Mouse (Mus musculus) brain, embryonic 14.5 days (tissue): ENCODE data around the gene Tnik.

Experiments used
- CTCF ChIP-seq: fragments of 200-500 bp; IDR thresholded peaks from 2 replicates; pipeline ENCODE4 v1.5.1; 2012; ENCODE audit warnings: inconsistent platforms, mild to moderate bottlenecking, moderate library complexity, borderline replicate concordance; ENCODE audit not compliant: insufficient read depth, insufficient read length; ENCODE audit errors: extremely low read depth
- POLR2A ChIP-seq: fragments of 200-500 bp; IDR thresholded peaks from 2 replicates; pipeline ENCODE4 v1.6.1; 2012; ENCODE audit warnings: mild to moderate bottlenecking, inconsistent platforms, borderline replicate concordance; ENCODE audit not compliant: poor library complexity, insufficient read depth, insufficient read length, severe bottlenecking; ENCODE audit errors: extremely low read depth

- TF ChIP-seq CTCF (no peak), POLR2A (no peak)
These were observed 431.8 kb downstream of the Tnik start for GRCm38 (mm10) chr3:28694811-28695210.
